Mouse (Mus musculus) stomach, embryonic 15.5 days (tissue): Measurements from ENCODE around the gene Olfr1289. TPM values are rescaled to one million over a fixed set of nuclear protein-coding genes. Genes with fewer than 3 reads are reported as not detected.

Experiments
- ATAC-seq: fragments of 200-750 bp; cut with Nextera tagmentation; 2 replicates; pipeline ENCODE4 v1.8.0; 2017; ENCODE audit warnings: low read depth, moderate number of reproducible peaks, moderate TSS enrichment; ENCODE audit not compliant: insufficient read depth, low FRiP score
- H3K27ac ChIP-seq: fragments of 300-500 bp; sonication (generic); 2 replicates; pipeline ENCODE4 v1.5.1; 2015; ENCODE audit warnings: mild to moderate bottlenecking, inconsistent platforms
- H3K27me3 ChIP-seq: fragments of 300-500 bp; sonication (generic); replicated peaks from 2 replicates; pipeline ENCODE4 v1.6.1; 2015; ENCODE audit warnings: inconsistent platforms
- H3K36me3 ChIP-seq: fragments of 300-500 bp; sonication (generic); 2 replicates; pipeline ENCODE4 v1.6.1; 2015; ENCODE audit warnings: inconsistent platforms
- H3K4me1 ChIP-seq: fragments of 300-500 bp; sonication (generic); 2 replicates; pipeline ENCODE4 v1.6.1; 2015; ENCODE audit warnings: inconsistent platforms
- H3K4me2 ChIP-seq: fragments of 300-500 bp; sonication (generic); 2 replicates; pipeline ENCODE4 v1.6.1; 2015; ENCODE audit warnings: mild to moderate bottlenecking, inconsistent platforms
- H3K4me3 ChIP-seq: fragments of 300-500 bp; sonication (generic); replicated peaks from 2 replicates; pipeline ENCODE4 v1.5.1; 2015; ENCODE audit warnings: inconsistent platforms
- H3K9ac ChIP-seq: fragments of 300-500 bp; sonication (generic); 2 replicates; pipeline ENCODE4 v1.6.1; 2015; ENCODE audit warnings: inconsistent platforms
- H3K9me3 ChIP-seq: fragments of 300-500 bp; sonication (generic); 2 replicates; pipeline ENCODE4 v1.6.1; 2016; ENCODE audit warnings: inconsistent platforms
- WGBS: fragments of 180-500 bp; shearing (Covaris S2); methylation state at CpG from one replicate; pipeline ENCODE4 v1.1.7; 2015; 5-methylcytosine and 5-hydroxymethylcytosine counted together
- polyA plus RNA-seq: library from polyadenylated mRNA; unstranded; fragments of >200 nt; fragmentation: Nextera tagmentation; extraction: Ambion mirVana; gene quantifications from 2 replicates; pipeline ENCODE4 v1.2.1, GENCODE M21; 2015

Olfr1289 gene
- not detected in 2 replicates for polyA plus RNA-seq

- Histone ChIP-seq H3K9me3 (no peaks in the 10 kb centered on the region), H3K4me2 (no peak within 1 kb of the TSS), H3K9ac (no peak within 1 kb of the TSS), H3K27ac (no peak within 1 kb of the TSS), H3K36me3 (no peaks in the 10 kb centered on the region), H3K4me1 (no peaks in the 10 kb centered on the region), H3K4me3 (no peak within 1 kb of the TSS), H3K27me3 (no peaks in the 10 kb centered on the region)
- no peak for ATAC-seq
- WGBS: 60% methylated on average over 1 of the region's 1 CpGs
These were observed at the start of gene Olfr1289 for GRCm38 (mm10) chr2:111480519-111480918. Gene Olfr1289 (plus strand): TSS chr2:111480819.

- H3K27ac ChIP-seq: no peak within 1 kb of the TSS
- no peak for ATAC-seq
- H3K4me3 ChIP-seq: no peak within 1 kb of the TSS
- 63% methylated on average over 1 of the region's 1 CpGs for WGBS
- H3K4me1 ChIP-seq: no peaks in the 10 kb centered on the region
- no peaks in the 10 kb centered on the region for H3K9me3 ChIP-seq
- no peak within 1 kb of the TSS for H3K9ac ChIP-seq
- H3K36me3 ChIP-seq: no peaks in the 10 kb centered on the region
- no peaks in the 10 kb centered on the region for H3K27me3 ChIP-seq
- no peak within 1 kb of the TSS for H3K4me2 ChIP-seq
These were observed 31.8 kb upstream of the Olfr1289 start, which contains the start of gene Olfr1287 for GRCm38 (mm10) chr2:111448842-111449241. Gene Olfr1287 (plus strand): TSS chr2:111449142.

GRCm38 (mm10) chr2:111473801-111474200 is 6.8 kb upstream of the Olfr1289 start, which contains the start of gene Olfr1288:
Gene Olfr1288 (plus strand): TSS chr2:111474101.
- no peak within 1 kb of the TSS for H3K27ac ChIP-seq
- H3K27me3 ChIP-seq: no peaks in the 10 kb centered on the region
- ATAC-seq: no peak
- no peaks in the 10 kb centered on the region for H3K9me3 ChIP-seq
- H3K4me3 ChIP-seq: no peak within 1 kb of the TSS
- no peak within 1 kb of the TSS for H3K4me2 ChIP-seq
- no peak within 1 kb of the TSS for H3K9ac ChIP-seq
- H3K36me3 ChIP-seq: no peaks in the 10 kb centered on the region
- 90% methylated on average over 1 of the region's 1 CpGs for WGBS
- no peaks in the 10 kb centered on the region for H3K4me1 ChIP-seq

GRCm38 (mm10) chr2:111493729-111494128 is 13.1 kb downstream of the Olfr1289 start, which contains the start of gene Olfr1290:
Gene Olfr1290 (minus strand): TSS chr2:111493829.
- no peak within 1 kb of the TSS for H3K9ac ChIP-seq
- H3K27me3 ChIP-seq: no peaks in the 10 kb centered on the region
- 66% methylated on average over 5 of the region's 5 CpGs for WGBS
- no peaks in the 10 kb centered on the region for H3K4me1 ChIP-seq
- no peak within 1 kb of the TSS for H3K4me3 ChIP-seq
- H3K36me3 ChIP-seq: no peaks in the 10 kb centered on the region
- no peak within 1 kb of the TSS for H3K4me2 ChIP-seq
- no peak within 1 kb of the TSS for H3K27ac ChIP-seq
- no peak for ATAC-seq
- no peaks in the 10 kb centered on the region for H3K9me3 ChIP-seq

- Histone ChIP-seq H3K27me3 (no peaks in the 10 kb centered on the region), H3K4me2 (no peak within 1 kb of the TSS)
These were observed 16.3 kb downstream of the Olfr1289 start, which contains the start of gene Olfr1291-ps1 for GRCm38 (mm10) chr2:111496880-111497279. Gene Olfr1291-ps1 (plus strand): TSS chr2:111497180.

GRCm38 (mm10) chr2:111517451-111517850 is 36.8 kb downstream of the Olfr1289 start:
- H3K4me1 ChIP-seq: no peaks in the 10 kb centered on the region
- 94% methylated on average over 10 of the region's 10 CpGs for WGBS
- H3K9me3 ChIP-seq: no peaks in the 10 kb centered on the region
- H3K27ac ChIP-seq: no peak overlapping the region
- H3K9ac ChIP-seq: no peak overlapping the region
- H3K27me3 ChIP-seq: no peaks in the 10 kb centered on the region
- no peaks in the 10 kb centered on the region for H3K36me3 ChIP-seq
- no peak for ATAC-seq
- no peak overlapping the region for H3K4me3 ChIP-seq
- no peak overlapping the region for H3K4me2 ChIP-seq

More at GRCm38 (mm10) chr2:111496880-111497279, 16.3 kb downstream of the Olfr1289 start, which contains the start of gene Olfr1291-ps1:
- no peak within 1 kb of the TSS for H3K4me3 ChIP-seq
- no peaks in the 10 kb centered on the region for H3K36me3 ChIP-seq
- no peaks in the 10 kb centered on the region for H3K9me3 ChIP-seq
- no peak within 1 kb of the TSS for H3K9ac ChIP-seq
- H3K4me1 ChIP-seq: no peaks in the 10 kb centered on the region
- H3K27ac ChIP-seq: no peak within 1 kb of the TSS
- 87% methylated on average over 3 of the region's 3 CpGs for WGBS
- no peak for ATAC-seq

- H3K4me1 ChIP-seq: no peaks in the 10 kb centered on the region
- H3K27me3 ChIP-seq: no peaks in the 10 kb centered on the region
- ATAC-seq: no peak
- WGBS: 76% methylated on average over 1 of the region's 1 CpGs
- H3K9me3 ChIP-seq: no peaks in the 10 kb centered on the region
- H3K9ac ChIP-seq: no peak within 1 kb of the TSS
- no peaks in the 10 kb centered on the region for H3K36me3 ChIP-seq
- H3K27ac ChIP-seq: no peak within 1 kb of the TSS
- H3K4me2 ChIP-seq: no peak within 1 kb of the TSS
- H3K4me3 ChIP-seq: no peak within 1 kb of the TSS
These were observed 44.3 kb downstream of the Olfr1289 start, which contains the start of gene Olfr1293-ps for GRCm38 (mm10) chr2:111524903-111525302. Gene Olfr1293-ps (plus strand): TSS chr2:111525203.

Other genes starting within 250 kb of the Olfr1289 start
- not detected in 2 replicates for gene Olfr1275, start 245.5 kb upstream of the Olfr1289 start, polyA plus RNA-seq
- gene Olfr1276, start 226.3 kb upstream of the Olfr1289 start, polyA plus RNA-seq: not detected in 2 replicates
- gene Olfr1277, start 206.7 kb upstream of the Olfr1289 start, polyA plus RNA-seq: not detected in 2 replicates
- not detected in 2 replicates for gene Olfr1278, start 190.7 kb upstream of the Olfr1289 start, polyA plus RNA-seq
- not detected in 2 replicates for gene Olfr1279, start 180.2 kb upstream of the Olfr1289 start, polyA plus RNA-seq
- gene Olfr1280, start 166.8 kb upstream of the Olfr1289 start, polyA plus RNA-seq: not detected in 2 replicates
- gene Olfr1281, start 154.3 kb upstream of the Olfr1289 start, polyA plus RNA-seq: not detected in 2 replicates
- not detected in 2 replicates for gene Olfr1282, start 144.7 kb upstream of the Olfr1289 start, polyA plus RNA-seq
- not detected in 2 replicates for gene Olfr1283, start 114.0 kb upstream of the Olfr1289 start, polyA plus RNA-seq
- gene Olfr1284, start 105.3 kb upstream of the Olfr1289 start, polyA plus RNA-seq: not detected in 2 replicates
- not detected in 2 replicates for gene Olfr1286, start 57.7 kb upstream of the Olfr1289 start, polyA plus RNA-seq
- gene Olfr1287, start 31.7 kb upstream of the Olfr1289 start, polyA plus RNA-seq: not detected in 2 replicates
- gene Olfr1288, start 6.7 kb upstream of the Olfr1289 start, polyA plus RNA-seq: not detected in 2 replicates
- gene Olfr1290, start 13.0 kb downstream of the Olfr1289 start, polyA plus RNA-seq: not detected in 2 replicates
- not detected in 2 replicates for gene Olfr1291-ps1, start 16.4 kb downstream of the Olfr1289 start, polyA plus RNA-seq
- not detected in 2 replicates for gene Olfr1293-ps, start 44.4 kb downstream of the Olfr1289 start, polyA plus RNA-seq
- not detected in 2 replicates for gene Olfr1294, start 59.5 kb downstream of the Olfr1289 start, polyA plus RNA-seq
- not detected in 2 replicates for gene Olfr1295, start 88.9 kb downstream of the Olfr1289 start, polyA plus RNA-seq
- not detected in 2 replicates for gene Olfr1297, start 145.7 kb downstream of the Olfr1289 start, polyA plus RNA-seq
- gene Olfr1298, start 168.4 kb downstream of the Olfr1289 start, polyA plus RNA-seq: not detected in 2 replicates
- gene Olfr1299, start 180.6 kb downstream of the Olfr1289 start, polyA plus RNA-seq: not detected in 2 replicates